In the genomic region with DNA sequence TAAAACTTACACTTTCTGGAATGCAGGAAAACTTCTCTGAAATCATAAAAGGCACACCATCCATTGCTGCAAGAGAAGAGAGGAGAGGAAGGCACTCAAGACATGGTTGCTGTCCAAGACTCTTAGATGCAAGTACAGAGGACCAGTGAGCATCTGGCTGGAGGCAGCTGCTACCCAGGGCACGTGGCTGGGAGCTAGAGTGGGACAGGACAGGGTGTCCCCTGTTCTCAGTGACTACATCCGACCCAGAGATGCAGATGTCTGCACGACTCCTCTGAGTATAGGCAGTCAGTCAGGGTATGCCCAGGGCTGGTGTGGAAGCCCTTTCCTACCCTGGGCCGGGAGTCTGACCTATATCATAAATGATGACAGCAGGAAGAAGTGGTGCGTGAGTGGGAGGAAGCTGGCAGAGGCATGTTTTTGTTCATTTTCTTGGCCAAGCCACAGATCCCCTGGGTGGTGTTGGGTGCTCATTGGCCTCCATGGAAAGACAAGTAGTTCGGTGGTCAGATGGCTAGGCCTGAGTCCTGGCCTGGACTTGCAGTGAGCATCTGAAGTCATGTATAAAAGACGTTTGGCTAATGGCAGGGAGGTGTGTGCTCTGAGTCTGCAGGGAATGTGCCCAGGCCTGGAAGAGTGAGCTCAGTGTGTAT, we compare ENCODE assay signal across 8 mouse cellular contexts.
DNase-seq lines count a peak whose midpoint lies in the region; ATAC-seq lines count a peak whose summit lies in the region.

No protein-coding gene starts in this region.

- H3K27me3 ChIP-seq in liver, embryonic 11.5 days (replicated peaks; ENCODE audit: control insufficient read depth, insufficient read depth, low read length) = no peaks in the 10 kb centered on the region
- no peaks in the 10 kb centered on the region for H3K27me3 ChIP-seq in liver, embryonic 12.5 days (replicated peaks)

- H3K4me1 ChIP-seq in liver, embryonic 11.5 days (replicated peaks; ENCODE audit: control insufficient read depth, insufficient read depth, low read length) = peaks cover 24% of the 10 kb centered on the region
- peaks cover 29% of the 10 kb centered on the region for H3K4me1 ChIP-seq in liver, embryonic 12.5 days

- no peaks in the 10 kb centered on the region for H3K9me3 ChIP-seq in liver, embryonic 11.5 days (ENCODE audit: control insufficient read depth, low read length)
- no peaks in the 10 kb centered on the region for H3K9me3 ChIP-seq in liver, embryonic 12.5 days (replicated peaks)

- H3K4me2 ChIP-seq in liver, embryonic 11.5 days = no peak overlapping the region
- no peak overlapping the region for H3K4me2 ChIP-seq in liver, embryonic 12.5 days

- ATAC-seq in liver, embryonic 11.5 days (replicated peaks; ENCODE audit: low FRiP score) = no peak
- peak; percentile 9 for ATAC-seq in common myeloid progenitor, adult 5-6 weeks (replicated peaks; ENCODE audit: low read depth, poor library complexity, severe bottlenecking)
- no peak for ATAC-seq in liver, embryonic 12.5 days

- H3K27ac ChIP-seq in liver, embryonic 11.5 days (ENCODE audit: low read depth, low read length) = peak overlapping the region; percentile 6; the same call in 1 of the 2 replicates
- 0 out of 2 replicates have a peak overlapping the region, but pooled peaks have one; percentile 36 for H3K27ac ChIP-seq in liver, embryonic 12.5 days

- WGBS in liver, embryonic 11.5 days = 65% methylated on average over 7 of the region's 7 CpGs
- 55% methylated on average over 7 of the region's 7 CpGs for WGBS in liver, embryonic 12.5 days (ENCODE audit: insufficient replicate concordance)

- H3K9ac ChIP-seq in liver, embryonic 11.5 days (ENCODE audit: low read depth, low read length) = no peak overlapping the region
- no peak overlapping the region for H3K9ac ChIP-seq in liver, embryonic 12.5 days

- H3K4me3 ChIP-seq in liver, embryonic 11.5 days (ENCODE audit: low read depth, low read length) = no peak overlapping the region
- no peak overlapping the region for H3K4me3 ChIP-seq in liver, embryonic 12.5 days

- H3K36me3 ChIP-seq in liver, embryonic 11.5 days (ENCODE audit: control insufficient read depth, insufficient read depth, low read length) = 0 out of 2 replicates have a peak, but pooled peaks cover under 1% of the 10 kb centered on the region
- H3K36me3 ChIP-seq in liver, embryonic 12.5 days = peaks cover 13% of the 10 kb centered on the region; the same call in 1 of the 2 replicates

- no peak for DNase-seq in liver, embryonic 11.5 days (ENCODE audit: low spot score)
- DNase-seq in liver = no peak
- peak; percentile 42 to 44 for DNase-seq in heart, adult 9 months (ENCODE audit: low spot score in 2 of 2)
- DNase-seq in urinary bladder, postnatal 36 days (ENCODE audit: low spot score in 2 of 2) = no peak
- DNase-seq in spleen, postnatal 4 days (ENCODE audit: low spot score in 2 of 2) = no peak
- DNase-seq in lung, postnatal 25 days (ENCODE audit: low spot score) = no peak

Comparison
In these comparisons a context has a peak if more than half of its experiments do, and no peak if none do; other contexts are left out.
1. DNase-seq: peak in heart, adult 9 months (2 of 2); none in liver, embryonic 11.5 days (single experiment), liver (single experiment), urinary bladder, postnatal 36 days (0 of 2), spleen, postnatal 4 days (0 of 2) and lung, postnatal 25 days (single experiment).